Mouse (Mus musculus) liver, embryonic 14.5 days (tissue): ENCODE data around the gene Upk3bl.

ENCODE experiments used
- CTCF ChIP-seq: IDR thresholded peaks from 2 replicates; pipeline ENCODE4 v1.5.1; 2016; ENCODE audit warnings: antibody characterized with exemption, low read depth, control low read depth
- EP300 ChIP-seq: IDR thresholded peaks from 2 replicates; pipeline ENCODE4 v1.6.1; 2016; ENCODE audit warnings: antibody characterized with exemption, low read depth

DNA sequence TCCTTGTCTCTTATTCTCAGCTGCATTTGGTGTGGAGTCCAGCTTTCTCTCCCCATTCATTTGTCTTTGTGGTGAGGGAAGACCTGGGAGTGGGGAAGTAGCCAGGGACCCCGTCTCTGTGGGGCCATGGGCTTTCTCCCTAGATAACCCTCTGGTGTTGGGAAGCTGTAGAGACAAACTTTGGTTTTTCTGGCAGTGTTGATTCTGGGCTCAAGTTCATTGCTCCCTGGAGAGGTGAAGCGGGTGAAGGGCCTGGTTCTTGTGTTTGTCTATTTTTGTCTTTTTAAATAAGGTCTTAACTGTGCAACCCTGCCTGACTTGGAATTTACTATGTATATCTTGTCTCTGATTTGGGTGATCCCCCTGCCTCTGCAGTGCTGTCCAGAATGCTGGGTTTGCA, 35.6 kb upstream of the Upk3bl start:
- TF ChIP-seq EP300 (no peak), CTCF (no peak)
